Mouse (Mus musculus): ENCODE measurements around the gene Sema3g. TPM values are rescaled to one million over a fixed set of nuclear protein-coding genes. Genes with fewer than 3 reads are reported as not detected.

Sema3g gene
- polyA plus RNA-seq, 1 experiment from 2014 or later: 0.51 TPM

Other genes starting within 250 kb of the Sema3g start
- 46.8 and 51.9 TPM in 2 replicates for gene Glt8d1, start 216.5 kb upstream of the Sema3g start, polyA plus RNA-seq (2015; fragmentation: Nextera tagmentation; extraction: Ambion mirVana)
- gene Spcs1, start 216.2 kb upstream of the Sema3g start, polyA plus RNA-seq (2015; fragmentation: Nextera tagmentation; extraction: Ambion mirVana): 340 and 382 TPM in 2 replicates
- 93.0 and 102 TPM in 2 replicates for gene Pbrm1, start 198.7 kb upstream of the Sema3g start, polyA plus RNA-seq (2015; fragmentation: Nextera tagmentation; extraction: Ambion mirVana)
- 61.2 and 64.9 TPM in 2 replicates for gene Gnl3, start 198.7 kb upstream of the Sema3g start, polyA plus RNA-seq (2015; fragmentation: Nextera tagmentation; extraction: Ambion mirVana)
- gene Smim4, start 88.9 kb upstream of the Sema3g start, polyA plus RNA-seq (2015; fragmentation: Nextera tagmentation; extraction: Ambion mirVana): 78.4 and 81.9 TPM in 2 replicates
- 300 and 318 TPM in 2 replicates for gene Nt5dc2, start 86.8 kb upstream of the Sema3g start, polyA plus RNA-seq (2015; fragmentation: Nextera tagmentation; extraction: Ambion mirVana)
- gene Stab1, start 49.2 kb upstream of the Sema3g start, polyA plus RNA-seq (2015; fragmentation: Nextera tagmentation; extraction: Ambion mirVana): 43.2 and 49.5 TPM in 2 replicates
- 3,442 and 4,164 TPM in 2 replicates for gene Tnnc1, start 9.5 kb upstream of the Sema3g start, polyA plus RNA-seq (2015; fragmentation: Nextera tagmentation; extraction: Ambion mirVana)
- 340 and 345 TPM in 2 replicates for gene Nisch, start 914 bp upstream of the Sema3g start, polyA plus RNA-seq (2015; fragmentation: Nextera tagmentation; extraction: Ambion mirVana)
- gene Phf7, start 33.5 kb downstream of the Sema3g start, polyA plus RNA-seq (2015; fragmentation: Nextera tagmentation; extraction: Ambion mirVana): 7.8 and 8.2 TPM in 2 replicates
- 52.0 and 59.1 TPM in 2 replicates for gene Bap1, start 33.6 kb downstream of the Sema3g start, polyA plus RNA-seq (2015; fragmentation: Nextera tagmentation; extraction: Ambion mirVana)
- gene Dnah1, start 106.0 kb downstream of the Sema3g start, polyA plus RNA-seq (2015; fragmentation: Nextera tagmentation; extraction: Ambion mirVana): 0.94 and 1.3 TPM in 2 replicates
- gene Capn7, start 118.8 kb downstream of the Sema3g start, polyA plus RNA-seq (2015; fragmentation: Nextera tagmentation; extraction: Ambion mirVana): 32.8 and 36.7 TPM in 2 replicates
- 26.7 and 28.2 TPM in 2 replicates for gene Sh3bp5, start 218.2 kb downstream of the Sema3g start, polyA plus RNA-seq (2015; fragmentation: Nextera tagmentation; extraction: Ambion mirVana)

All from heart, embryonic 13.5 days (tissue).